Mouse (Mus musculus) bone marrow, adult 2 months (tissue): ENCODE results near the gene Acad8.

ENCODE experiments used
- CTCF ChIP-seq: fragments of 200-500 bp; IDR thresholded peaks from 2 replicates; pipeline ENCODE4 v1.5.1; 2011; ENCODE audit warnings: low read length, control low read depth; ENCODE audit not compliant: control insufficient read depth, insufficient read depth
- POLR2A ChIP-seq: fragments of 200-500 bp; IDR thresholded peaks from 2 replicates; pipeline ENCODE4 v1.6.1; 2011; ENCODE audit warnings: low read depth, mild to moderate bottlenecking, control low read depth, low read length, borderline replicate concordance; ENCODE audit not compliant: control insufficient read depth

GRCm38 (mm10) chr9:26997062-26997461, 2.3 kb downstream of the Acad8 start:
- TF ChIP-seq POLR2A: no peak
- no peak for TF ChIP-seq CTCF
